Mouse (Mus musculus): ENCODE measurements around the gene Setd3. TPM values are rescaled to one million over a fixed set of nuclear protein-coding genes. Genes with fewer than 3 reads are reported as not detected.

The Setd3 gene
- polyA plus RNA-seq, 1 experiment: 2.0 TPM

DNA sequence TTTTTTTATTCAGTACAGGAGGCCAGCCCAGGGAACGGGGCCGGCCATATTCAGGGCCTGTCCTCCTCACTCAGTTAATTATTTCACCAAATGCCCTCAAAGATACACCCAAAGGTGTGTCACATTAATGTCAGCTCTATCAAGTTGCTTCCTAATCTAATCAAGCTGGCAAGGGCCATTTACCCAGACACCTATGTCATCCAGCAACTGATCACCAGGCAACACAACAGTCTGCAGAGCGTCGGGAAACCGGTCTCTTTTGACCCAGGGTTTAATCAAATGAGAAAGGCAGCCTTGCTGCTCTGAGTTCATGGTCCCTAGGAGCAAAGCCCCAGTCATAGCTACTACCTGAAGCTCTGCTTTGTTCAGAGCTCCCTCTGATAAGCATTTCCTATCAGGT, 117.0 kb downstream of the Setd3 start:
- Histone ChIP-seq H3K36me3 (ENCODE audit: control insufficient read depth) (no peaks in the 10 kb centered on the region), H3K9me3 (ENCODE audit: control insufficient read depth, low read length) (no peaks in the 10 kb centered on the region; the same call in 1 of the 2 replicates), H3K27me3 (ENCODE audit: control insufficient read depth) (no peaks in the 10 kb centered on the region), H3K4me3 (replicated peaks) (no peak overlapping the region), H3K4me1 (ENCODE audit: control insufficient read depth) (no peaks in the 10 kb centered on the region)
- TF ChIP-seq GATA1 (IDR thresholded peaks at IDR 0.05; ENCODE audit: low read length) (no peak), TAL1 (IDR thresholded peaks at IDR 0.05; ENCODE audit: low read length) (no peak)

DNA sequence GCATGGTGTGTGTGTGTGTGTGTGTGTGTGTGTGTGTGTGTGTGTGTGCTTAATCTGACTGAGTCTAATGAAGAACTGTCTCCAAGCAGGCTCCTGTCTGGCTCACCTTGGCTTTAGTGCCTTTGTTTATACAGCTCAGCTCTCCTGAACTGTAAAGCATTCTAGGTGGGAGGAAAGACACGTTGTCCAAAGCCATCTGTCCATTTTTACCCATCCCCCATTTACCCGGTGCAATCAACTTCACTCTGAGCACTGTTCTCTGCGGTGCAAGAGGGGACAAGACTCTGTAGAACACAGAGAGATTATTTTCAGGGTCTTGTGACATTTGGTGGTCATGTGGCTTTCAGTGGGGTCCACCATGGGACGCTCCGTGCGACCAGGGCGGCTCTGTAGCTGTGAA, 117.5 kb downstream of the Setd3 start:
- no peak overlapping the region for H3K4me3 ChIP-seq (replicated peaks)
- no peaks in the 10 kb centered on the region for H3K27me3 ChIP-seq (ENCODE audit: control insufficient read depth)
- no peaks in the 10 kb centered on the region; the same call in 1 of the 2 replicates for H3K9me3 ChIP-seq (ENCODE audit: control insufficient read depth, low read length)
- no peaks in the 10 kb centered on the region for H3K4me1 ChIP-seq (ENCODE audit: control insufficient read depth)
- no peaks in the 10 kb centered on the region for H3K36me3 ChIP-seq (ENCODE audit: control insufficient read depth)
- TF ChIP-seq GATA1 (IDR thresholded peaks at IDR 0.05; ENCODE audit: low read length) (no peak), TAL1 (IDR thresholded peaks at IDR 0.05; ENCODE audit: low read length) (no peak)

Other genes with a start within 250 kb of the Setd3 start
- not detected in 2 replicates for gene Bcl11b, start 175.7 kb downstream of the Setd3 start, polyA plus RNA-seq (2012)
- gene Ccnk, start 265 bp upstream of the Setd3 start, polyA plus RNA-seq (2012): 11.6 and 12.1 TPM in 2 replicates
- 0.23 and 0.28 TPM in 2 replicates for gene Ccdc85c, start 96.1 kb upstream of the Setd3 start, polyA plus RNA-seq (2012)
- gene Hhipl1, start 127.0 kb upstream of the Setd3 start, polyA plus RNA-seq (2012): not detected in 2 replicates
- gene Cyp46a1, start 155.1 kb upstream of the Setd3 start, polyA plus RNA-seq (2012): not detected in 2 replicates
- 0.02 TPM in 1 of 2 replicates, not detected in the other for gene Eml1, start 191.6 kb upstream of the Setd3 start, polyA plus RNA-seq (2012)